In the genomic region with DNA sequence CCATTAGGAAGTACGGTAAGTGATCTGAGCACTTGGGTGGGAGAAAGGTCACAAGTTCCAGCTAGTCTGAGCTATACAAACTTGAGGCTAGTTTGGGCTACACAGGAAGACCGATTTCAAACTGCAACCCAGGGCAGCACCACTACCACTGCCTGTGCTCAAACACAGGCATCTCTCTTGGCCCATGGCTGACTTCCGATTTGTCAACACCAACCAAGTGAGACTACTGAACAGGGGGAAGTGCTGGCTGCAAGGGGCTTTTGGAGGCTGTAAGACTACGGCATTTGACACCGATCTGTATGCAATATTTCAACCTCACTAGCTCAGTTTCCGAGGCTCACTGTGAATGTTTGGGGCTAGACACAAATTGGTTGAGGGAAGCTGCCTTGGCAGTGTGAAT, we compare ENCODE assay signal across 34 mouse cellular contexts. TPM values are rescaled to one million over a fixed set of nuclear protein-coding genes. Genes with fewer than 3 reads are reported as not detected.
DNase-seq lines count a peak whose midpoint lies in the region; ATAC-seq and TF ChIP-seq lines count a peak whose summit lies in the region.
"Had no signal": no experiment of that assay in that cellular context is flagged by ENCODE, and none has a peak within 500 bp of the region (broad histone marks: within the 10 kb centered on the region; RNA-seq: fewer than 3 reads in every experiment).

No protein-coding gene starts in this region.

- H3K9ac ChIP-seq in heart, embryonic 11.5 days (ENCODE audit: low read depth, low read length), result no peak overlapping the region
- H3K9ac ChIP-seq in heart, adult 2 months (ENCODE audit: low read depth, low read length), result no peak overlapping the region
- H3K9ac ChIP-seq in liver, postnatal 0 days (replicated peaks), result no peak overlapping the region
- H3K9ac ChIP-seq: hindbrain, embryonic 14.5 days; liver, embryonic 15.5 days; lung, embryonic 15.5 days; midbrain, embryonic 13.5 days; neural tube, embryonic 13.5 days had no signal

- intact Hi-C loops in heart, adult 2 months (cut with DNase I), result loop anchor here (5.0 kb wide), 1 partner anchor 80 kb away; no protein-coding TSS in a partner anchor
- intact Hi-C loops in left cerebral cortex, postnatal 25 days (cut with DNase I), result loop anchor here (5.0 kb wide), 1 partner anchor 80 kb away; no protein-coding TSS in a partner anchor

- TF ChIP-seq EP300 in heart, adult 2 months (IDR thresholded peaks at IDR 0.05; ENCODE audit: insufficient read depth, low read depth, low read length), result no peak
- no peak for TF ChIP-seq EP300 in liver, postnatal 0 days (IDR thresholded peaks at IDR 0.05; ENCODE audit: low read depth)

- no peaks in the 10 kb centered on the region for H3K27me3 ChIP-seq in cerebellum, adult 2 months (ENCODE audit: control insufficient read depth, insufficient read depth, low read length)
- H3K27me3 ChIP-seq in heart, embryonic 11.5 days (ENCODE audit: control insufficient read depth, insufficient read depth, low read length), result no peaks in the 10 kb centered on the region
- H3K27me3 ChIP-seq in heart, adult 2 months (ENCODE audit: control insufficient read depth, insufficient read depth, low read length), result no peaks in the 10 kb centered on the region
- no peaks in the 10 kb centered on the region for H3K27me3 ChIP-seq in liver, postnatal 0 days (ENCODE audit: insufficient read depth, low read length)
- H3K27me3 ChIP-seq: CH12.LX; liver, embryonic 15.5 days; lung, embryonic 15.5 days; midbrain, embryonic 13.5 days; neural tube, embryonic 13.5 days had no signal

- TF ChIP-seq CTCF in cerebellum, adult 2 months (IDR thresholded peaks at IDR 0.05; ENCODE audit: borderline replicate concordance, insufficient read depth, low read depth, low read length), result no peak
- no peak for TF ChIP-seq CTCF in heart, adult 2 months (IDR thresholded peaks at IDR 0.05)
- TF ChIP-seq CTCF in liver, postnatal 0 days (IDR thresholded peaks at IDR 0.05; ENCODE audit: low read depth), result no peak

- H3K4me3 ChIP-seq in cerebellum, adult 2 months (replicated peaks; ENCODE audit: insufficient read depth, low read depth, low read length), result no peak overlapping the region
- H3K4me3 ChIP-seq in heart, embryonic 11.5 days (ENCODE audit: low read depth, low read length), result no peak overlapping the region
- H3K4me3 ChIP-seq in heart, adult 2 months, result no peak overlapping the region
- no peak overlapping the region for H3K4me3 ChIP-seq in liver, postnatal 0 days (ENCODE audit: low read depth, low read length)
- H3K4me3 ChIP-seq: liver, embryonic 15.5 days; lung, embryonic 15.5 days; midbrain, embryonic 13.5 days; neural tube, embryonic 13.5 days had no signal

- peak in 1 of 2 experiments; percentile 13 for DNase-seq in cerebellum, adult 2 months
- DNase-seq in heart, adult 2 months, result no peak
- no peak for DNase-seq in liver, postnatal 0 days
- DNase-seq in liver, result no peak
- DNase-seq in left cerebral cortex, postnatal 25 days (ENCODE audit: low spot score in 2 of 2), result no peak
- DNase-seq: adrenal gland, postnatal 25 days; cerebellum, adult 18-20 months; cerebellum, postnatal 14 days; gastrocnemius, postnatal 14 days; heart, adult 11 months; kidney, postnatal 10 days; thymus, postnatal 4 days had no signal

- H3K9me3 ChIP-seq in heart, embryonic 11.5 days (replicated peaks; ENCODE audit: control insufficient read depth, low read length), result no peaks in the 10 kb centered on the region
- H3K9me3 ChIP-seq in liver, postnatal 0 days (ENCODE audit: low read length), result no peaks in the 10 kb centered on the region
- H3K9me3 ChIP-seq: liver, embryonic 15.5 days; lung, embryonic 15.5 days; midbrain, embryonic 13.5 days; neural tube, embryonic 13.5 days had no signal

- TF ChIP-seq POLR2A in cerebellum, adult 2 months (IDR thresholded peaks at IDR 0.05; ENCODE audit: borderline replicate concordance, insufficient read depth, low read length), result no peak
- no peak for TF ChIP-seq POLR2A in heart, adult 2 months (IDR thresholded peaks at IDR 0.05; ENCODE audit: insufficient read depth, low read depth, low read length)

- no peak for ATAC-seq in cerebellum, adult (ENCODE audit: insufficient number of reproducible peaks, low FRiP score, low TSS enrichment)
- no peak for ATAC-seq in heart, embryonic 11.5 days (replicated peaks; ENCODE audit: insufficient number of reproducible peaks, low FRiP score, low TSS enrichment)
- no peak for ATAC-seq in liver, postnatal 0 days
- peak; percentile 65 for ATAC-seq in megakaryocyte, adult 5-6 weeks (ENCODE audit: poor library complexity, severe bottlenecking)

- no peak overlapping the region for H3K4me2 ChIP-seq in heart, embryonic 11.5 days
- H3K4me2 ChIP-seq in liver, postnatal 0 days (ENCODE audit: low read depth, low read length), result no peak overlapping the region
- H3K4me2 ChIP-seq: hindbrain, embryonic 14.5 days; liver, embryonic 15.5 days; lung, embryonic 15.5 days; midbrain, embryonic 13.5 days; neural tube, embryonic 13.5 days had no signal

- peaks cover 4% of the 10 kb centered on the region; the same call in 1 of the 2 replicates for H3K36me3 ChIP-seq in heart, embryonic 11.5 days (ENCODE audit: control insufficient read depth, insufficient read depth, low read length)
- H3K36me3 ChIP-seq in heart, adult 2 months (ENCODE audit: control insufficient read depth, insufficient read depth, low read length), result no peaks in the 10 kb centered on the region
- peaks cover 20% of the 10 kb centered on the region; the same call in 1 of the 2 replicates for H3K36me3 ChIP-seq in liver, postnatal 0 days (replicated peaks; ENCODE audit: insufficient read depth, low read length)

- peaks cover 45% of the 10 kb centered on the region for H3K4me1 ChIP-seq in cerebellum, adult 2 months (ENCODE audit: control insufficient read depth, insufficient read depth, low read length)
- peaks cover 34% of the 10 kb centered on the region for H3K4me1 ChIP-seq in heart, embryonic 11.5 days (ENCODE audit: control insufficient read depth, insufficient read depth, low read length)
- no peaks in the 10 kb centered on the region for H3K4me1 ChIP-seq in heart, adult 2 months (ENCODE audit: control insufficient read depth, insufficient read depth, low read length)
- peaks cover 9% of the 10 kb centered on the region for H3K4me1 ChIP-seq in liver, postnatal 0 days (ENCODE audit: insufficient read depth)

- no peaks in the 10 kb centered on the region for H3K79me2 ChIP-seq in heart, adult 2 months (replicated peaks; ENCODE audit: control insufficient read depth, insufficient read depth, low read length)

- 93% methylated on average over 6 of the region's 6 CpGs for WGBS in cerebellum, adult 2 months
- WGBS in heart, embryonic 11.5 days (ENCODE audit: insufficient replicate concordance), result 78% methylated on average over 6 of the region's 6 CpGs
- WGBS in heart, adult 2 months, result 85% methylated on average over 6 of the region's 6 CpGs
- 75% methylated on average over 6 of the region's 6 CpGs for WGBS in liver, postnatal 0 days (ENCODE audit: insufficient replicate concordance)

- H3K27ac ChIP-seq in cerebellum, adult 2 months (ENCODE audit: insufficient read depth, low read length), result peak overlapping the region; percentile 22
- H3K27ac ChIP-seq in heart, embryonic 11.5 days (ENCODE audit: low read depth, low read length), result 0 out of 2 replicates have a peak overlapping the region, but pooled peaks have one; percentile 35
- H3K27ac ChIP-seq in heart, adult 2 months, result no peak overlapping the region
- 0 out of 2 replicates have a peak overlapping the region, but pooled peaks have one; percentile 34 for H3K27ac ChIP-seq in liver, postnatal 0 days (ENCODE audit: low read depth)
- H3K27ac ChIP-seq: hindbrain, embryonic 14.5 days; liver, embryonic 15.5 days; lung, embryonic 15.5 days; midbrain, embryonic 13.5 days; neural tube, embryonic 13.5 days had no signal

RNA-seq across cellular contexts. Expression of a gene that starts 28.1 kb away (rescaled TPM):
- polyA plus RNA-seq in cerebellum, adult 2 months (2012; rRNA removed), result 23.3 and 27.8 TPM in 2 replicates
- 64.8 and 68.7 TPM in 2 replicates for polyA plus RNA-seq in heart, embryonic 11.5 days (2014; fragmentation: Nextera tagmentation; extraction: Ambion mirVana)
- 10 to 100 TPM; 11.4 to 16.2 TPM for total RNA-seq in heart, adult 2 months (2021)
- polyA plus RNA-seq in heart, adult 2 months (2012; rRNA removed), result 6.5 and 8.8 TPM in 2 replicates
- 10.3 and 13.0 TPM in 2 replicates for polyA plus RNA-seq in liver, postnatal 0 days (2015; fragmentation: Nextera tagmentation; extraction: Ambion mirVana)
- total RNA-seq in megakaryocyte, adult 5-6 weeks (2015), result 17.0 and 24.1 TPM in 2 replicates
- 30.2 and 42.0 TPM in 2 replicates for total RNA-seq in megakaryocyte, adult 5-6 weeks (2017)
- 10 to 100 TPM; 19.9 to 20.9 TPM for total RNA-seq in left cerebral cortex, postnatal 25 days (2021)

RNA-seq across cellular contexts. Expression of a gene that starts 46.4 kb away (rescaled TPM):
- polyA plus RNA-seq in cerebellum, adult 2 months (2012; rRNA removed), result not detected in 2 replicates
- not detected in 2 replicates for polyA plus RNA-seq in heart, embryonic 11.5 days (2014; fragmentation: Nextera tagmentation; extraction: Ambion mirVana)
- total RNA-seq in heart, adult 2 months (2021), result not detected
- not detected in 2 replicates for polyA plus RNA-seq in heart, adult 2 months (2012; rRNA removed)
- not detected in 2 replicates for polyA plus RNA-seq in liver, postnatal 0 days (2015; fragmentation: Nextera tagmentation; extraction: Ambion mirVana)
- not detected in 2 replicates for total RNA-seq in megakaryocyte, adult 5-6 weeks (2015)
- total RNA-seq in megakaryocyte, adult 5-6 weeks (2017), result not detected in 2 replicates
- not detected for total RNA-seq in left cerebral cortex, postnatal 25 days (2021)
- total RNA-seq: adrenal gland, adult 18-20 months; adrenal gland, postnatal 25 days; CH12.LX; gastrocnemius, postnatal 14 days; hematopoietic stem cell, adult 5-6 weeks; left cerebral cortex, postnatal 10 days; liver, adult 2 months; megakaryocyte progenitor cell, adult 5-6 weeks had no signal
- polyA plus RNA-seq: C2C12; cortical plate, adult 2 months; embryonic facial prominence, embryonic 14.5 days; heart, postnatal 0 days; hindbrain, embryonic 14.5 days; large intestine, adult 2 months; limb, embryonic 11.5 days; liver, adult 2 months; liver, embryonic 15.5 days; lung, embryonic 15.5 days; midbrain, embryonic 13.5 days; neural tube, embryonic 13.5 days; stomach, embryonic 14.5 days; thymus, postnatal 0 days had no signal
